Mouse (Mus musculus) spleen, adult 12 weeks (tissue): ENCODE measurements around the gene Greb1.

Experiments used
- DNase-seq: peaks from one replicate; pipeline ENCODE4 v3.0.0; 2022; ENCODE audit warnings: low spot score

Gene Greb1

DNA sequence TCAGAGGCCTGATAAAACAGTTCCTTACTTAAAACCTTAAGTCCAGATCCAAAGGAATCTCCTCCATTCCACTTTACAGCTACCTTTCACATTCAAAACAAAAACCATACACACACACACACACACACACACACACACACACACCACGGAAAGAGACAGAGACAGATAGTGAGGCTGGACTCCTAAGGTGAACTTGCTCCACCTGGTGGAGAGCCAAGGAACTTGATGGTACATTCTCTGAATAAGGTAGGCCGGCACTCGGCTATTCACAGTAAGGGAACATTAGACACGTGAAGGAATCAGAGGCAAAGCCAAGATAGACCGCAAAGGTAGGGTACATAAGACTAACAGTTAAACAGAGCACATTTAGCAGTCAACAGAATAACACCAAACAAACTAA is 4.8 kb upstream of the Greb1 start:
- no peak for DNase-seq

DNA sequence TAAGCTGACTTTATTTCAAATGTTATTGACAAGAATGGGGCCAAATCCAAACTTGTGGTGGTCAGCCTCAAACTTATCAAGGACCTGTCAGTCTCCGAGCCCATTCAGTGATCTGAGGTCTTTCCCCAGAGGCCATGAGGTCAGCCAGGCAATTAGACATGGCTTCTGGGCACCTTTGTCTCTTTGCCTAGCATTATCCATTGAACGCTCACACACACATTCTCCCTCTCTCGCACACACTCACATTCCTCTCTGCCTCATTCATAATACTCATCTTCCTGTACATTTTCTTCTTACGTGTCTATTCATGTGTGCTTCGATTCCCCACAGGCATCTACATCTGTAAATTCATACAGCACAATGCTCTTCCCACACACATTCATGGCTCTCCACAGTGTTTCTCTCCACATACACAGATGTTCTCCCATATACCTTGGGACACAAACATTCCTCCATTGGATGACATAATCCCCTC is 3.3 kb upstream of the Greb1 start:
- DNase-seq = no peak

DNA sequence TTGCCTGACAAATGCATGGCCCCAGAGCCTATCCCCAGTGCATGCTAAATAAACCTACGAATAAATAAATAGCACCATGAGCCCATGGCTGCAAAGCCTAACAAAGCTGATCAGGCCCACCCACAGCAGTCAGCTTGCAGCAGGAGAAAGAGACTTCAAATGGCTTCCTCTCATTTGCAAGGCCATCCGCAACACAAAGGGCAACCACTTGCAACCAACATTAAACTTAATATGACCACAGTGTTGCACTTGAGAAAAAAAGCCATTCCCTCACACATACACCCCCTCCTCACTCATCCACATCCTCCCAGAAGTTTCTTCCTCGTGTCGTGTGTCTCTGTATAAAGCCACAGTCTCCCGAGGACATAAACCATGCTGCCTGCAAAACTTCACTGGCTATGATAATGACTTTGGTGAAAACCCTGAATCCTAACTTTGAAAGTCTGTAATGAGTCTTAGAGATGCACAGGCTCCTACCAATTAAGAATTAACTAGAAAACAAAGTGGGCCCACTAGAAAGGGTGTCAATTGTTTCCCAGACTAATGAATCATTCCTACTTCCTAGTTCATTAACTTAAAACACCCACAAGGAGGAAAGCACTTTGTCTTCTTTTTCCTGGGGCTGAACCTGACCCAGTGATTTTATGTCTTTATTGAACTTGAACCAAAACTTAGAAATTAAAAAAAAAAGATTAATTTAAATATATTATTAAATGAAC is 2.7 kb upstream of the Greb1 start:
- no peak for DNase-seq

DNA sequence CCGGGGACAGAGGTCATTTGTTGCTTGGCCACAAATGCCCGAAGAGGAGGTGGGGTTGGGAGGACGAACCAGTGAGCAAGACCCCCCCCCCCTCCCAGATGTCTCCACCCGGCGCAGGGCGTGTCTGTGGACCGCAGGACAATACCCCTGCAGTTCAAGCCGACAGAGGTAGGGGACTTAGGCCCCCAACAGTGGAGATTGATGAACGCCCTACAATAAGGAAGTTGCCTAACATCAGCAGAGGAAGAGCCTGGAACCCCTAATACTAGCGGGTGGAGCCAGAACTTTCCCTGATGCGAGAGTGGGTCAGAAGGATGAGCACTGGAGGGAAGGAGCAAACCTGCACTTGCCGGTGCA is 251 bp upstream of the Greb1 start:
- no peak for DNase-seq

DNA sequence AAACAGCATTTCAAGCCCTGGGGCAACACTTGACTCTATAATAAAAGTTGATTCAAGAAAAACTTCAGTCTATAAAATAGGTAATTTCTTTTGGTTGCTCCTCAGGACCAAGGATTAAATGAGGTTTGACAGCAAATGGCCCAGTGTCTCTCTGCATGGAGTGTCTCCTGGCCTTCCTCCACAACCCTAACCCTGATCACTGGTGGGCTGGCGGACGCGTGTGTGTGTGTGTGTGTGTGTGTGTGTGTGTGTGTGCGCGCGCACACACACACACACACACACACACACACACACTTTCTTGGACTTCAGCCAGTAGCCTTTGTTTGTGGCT is 793 bp downstream of the Greb1 start:
- no peak for DNase-seq

DNA sequence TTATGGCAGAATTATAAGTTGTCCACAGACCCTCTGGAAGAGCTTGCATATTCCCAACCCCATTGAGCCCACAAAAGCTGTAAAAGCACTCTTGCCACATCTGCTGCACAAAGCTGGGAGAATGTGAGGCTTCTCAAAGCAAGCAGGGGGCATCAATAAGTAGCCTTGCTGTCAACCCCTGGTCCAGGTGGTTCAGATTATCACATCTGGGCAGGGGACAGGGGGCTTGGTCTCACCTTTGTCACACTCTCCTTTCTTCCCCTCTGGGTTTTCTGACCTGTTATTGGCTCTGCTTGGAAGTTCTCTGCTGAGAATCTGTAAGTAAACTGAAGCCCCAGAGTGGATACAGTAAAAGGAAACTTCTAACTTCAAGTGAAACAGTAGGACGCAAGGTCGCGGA is 1.8 kb downstream of the Greb1 start:
- no peak for DNase-seq

DNA sequence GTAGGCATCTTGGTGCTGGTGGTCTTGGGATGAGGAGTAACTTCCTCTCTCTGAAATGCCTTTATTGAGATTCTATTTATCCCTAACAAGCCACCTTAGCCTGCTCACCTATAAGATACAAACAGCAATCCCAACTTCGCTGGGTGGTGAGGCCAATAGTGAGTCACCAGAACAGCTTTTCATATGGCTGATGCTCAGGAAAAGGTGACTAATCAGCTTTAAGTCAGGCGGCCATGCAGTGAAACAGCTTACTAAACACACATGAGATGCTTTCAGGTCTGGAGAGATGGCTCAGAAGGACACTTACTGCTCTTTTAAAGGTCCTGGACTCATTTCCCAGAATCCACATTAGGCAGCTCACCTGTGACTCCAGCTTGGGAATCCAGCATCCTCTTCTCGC is 4.9 kb downstream of the Greb1 start:
- DNase-seq = no peak

DNA sequence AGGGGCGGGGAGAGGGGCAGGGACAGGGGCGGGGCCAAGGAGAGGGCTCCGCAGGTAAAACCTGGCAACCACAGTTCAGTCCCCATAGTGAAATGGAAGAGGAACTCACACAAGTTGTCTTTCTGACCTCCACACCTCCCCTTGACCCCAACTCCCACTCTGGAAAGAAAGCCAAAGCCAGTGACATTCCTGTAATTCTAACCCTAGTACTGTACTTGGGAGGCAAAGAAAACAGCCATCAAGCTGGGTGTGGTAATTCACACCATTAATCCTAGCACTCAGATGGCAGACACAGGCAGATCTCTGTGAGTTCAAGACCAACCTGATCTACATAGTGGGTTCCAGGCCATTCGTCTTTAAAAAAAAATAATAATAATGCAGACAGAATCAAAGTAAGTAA is 7.3 kb downstream of the Greb1 start:
- no peak for DNase-seq

DNA sequence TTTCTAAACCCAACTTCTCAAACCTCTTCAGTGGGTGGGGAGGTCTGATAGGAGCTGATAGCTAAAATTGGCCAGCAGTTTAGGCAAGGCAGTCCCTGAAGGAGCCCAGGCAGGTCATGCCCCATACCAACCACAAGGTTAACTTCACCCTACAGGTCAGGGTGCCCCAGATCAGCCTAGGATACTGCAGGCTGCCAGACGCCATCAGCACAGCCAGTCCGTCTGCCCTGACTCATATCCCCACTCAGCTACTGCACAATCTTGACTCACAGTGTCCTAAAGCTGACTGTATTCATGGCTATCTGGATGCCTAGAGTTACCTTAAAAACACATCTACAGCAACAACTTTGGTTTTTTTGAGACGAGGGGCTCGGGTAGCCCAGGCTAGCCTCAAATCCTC is 10.2 kb downstream of the Greb1 start:
- no peak for DNase-seq

DNA sequence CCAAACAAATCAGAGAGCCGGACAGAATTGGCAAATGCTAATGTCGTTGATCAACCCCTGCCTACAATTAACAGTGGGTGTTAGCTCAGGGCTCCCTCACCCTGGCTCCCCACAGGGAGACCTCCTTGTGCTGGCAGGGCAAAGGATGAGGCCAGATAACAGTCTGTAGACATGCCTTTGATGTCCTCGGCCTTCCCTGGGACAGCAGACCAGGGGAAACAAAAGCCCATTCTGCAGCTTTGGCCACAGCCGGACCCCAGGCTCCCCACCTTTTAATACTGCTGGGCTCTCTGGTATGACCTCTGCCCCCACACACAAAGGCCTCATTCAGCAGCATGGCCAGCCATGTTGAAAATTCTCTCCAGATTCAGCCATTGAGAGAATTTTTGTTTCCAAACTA is 10.9 kb downstream of the Greb1 start:
- DNase-seq = no peak

DNA sequence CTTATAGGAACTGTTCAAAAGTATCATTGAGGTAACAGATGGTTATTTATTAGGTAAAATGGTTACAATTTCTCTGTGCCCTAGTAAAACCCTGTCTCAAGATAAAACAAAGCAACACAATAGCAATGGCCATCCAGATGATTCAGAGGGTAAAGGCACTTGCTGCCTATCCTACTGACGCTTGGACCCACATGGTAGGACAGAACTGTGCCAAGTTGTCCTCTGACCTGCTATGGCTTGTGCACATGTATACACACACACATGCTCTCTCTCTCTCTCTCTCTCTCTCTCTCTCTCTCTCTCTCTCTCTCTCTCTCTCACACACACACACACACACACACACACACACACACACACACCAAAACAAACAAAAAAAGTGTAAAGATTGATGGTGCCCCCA is 11.5 kb downstream of the Greb1 start:
- DNase-seq = no peak

DNA sequence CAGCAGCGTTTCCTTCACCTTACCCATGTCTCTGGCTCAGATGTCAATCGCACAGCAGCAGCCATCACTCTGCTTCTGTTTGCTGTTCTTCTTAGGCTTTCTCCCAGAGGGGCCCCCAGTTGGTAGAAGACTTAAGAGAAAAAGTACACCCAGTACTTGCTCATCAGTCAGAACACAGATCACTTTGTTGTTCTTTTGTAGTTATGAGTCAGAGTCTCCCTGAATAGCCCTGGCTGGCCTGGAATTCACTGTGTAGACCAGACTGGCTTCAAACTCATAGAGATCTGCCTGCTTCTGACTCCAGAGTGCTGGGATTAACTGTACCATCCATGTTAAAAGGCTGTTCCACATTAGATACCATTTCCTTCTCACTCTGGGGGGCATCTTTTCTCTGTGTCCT is 12.1 kb downstream of the Greb1 start:
- DNase-seq = no peak

DNA sequence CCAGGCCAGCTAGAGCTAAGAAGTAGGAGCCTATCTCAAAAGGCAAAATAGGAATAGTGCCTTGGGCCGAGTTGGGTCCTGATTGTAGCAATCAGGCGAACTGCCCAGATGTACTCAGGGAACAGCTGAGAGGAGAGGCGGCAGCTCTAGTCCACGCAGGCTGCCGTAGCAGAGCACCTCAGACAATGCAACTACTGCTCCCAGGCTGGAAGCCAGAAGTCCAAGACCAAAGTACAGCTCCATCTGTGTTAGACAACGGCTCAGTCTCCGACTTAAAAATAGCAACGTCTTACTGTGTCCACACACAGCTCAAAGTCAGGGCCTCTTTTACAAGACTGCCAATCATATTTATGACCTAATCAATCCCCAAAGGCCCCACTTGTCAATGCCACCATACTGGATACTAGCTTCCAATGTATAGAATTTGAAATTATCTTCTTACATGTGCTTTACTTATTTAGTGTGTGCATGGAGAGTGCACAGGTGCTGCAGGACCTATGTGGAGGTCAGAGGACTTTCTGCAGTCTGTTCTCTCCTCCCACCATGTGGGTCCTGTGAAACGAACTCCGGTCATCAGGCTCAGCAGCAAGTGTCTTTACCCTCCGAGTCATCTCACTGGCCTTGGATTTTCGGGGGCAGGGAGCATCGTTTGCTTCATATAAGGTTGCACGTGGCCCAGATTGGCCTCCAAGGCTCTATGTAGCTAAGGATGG is 19.5 kb downstream of the Greb1 start:
- no peak for DNase-seq

DNA sequence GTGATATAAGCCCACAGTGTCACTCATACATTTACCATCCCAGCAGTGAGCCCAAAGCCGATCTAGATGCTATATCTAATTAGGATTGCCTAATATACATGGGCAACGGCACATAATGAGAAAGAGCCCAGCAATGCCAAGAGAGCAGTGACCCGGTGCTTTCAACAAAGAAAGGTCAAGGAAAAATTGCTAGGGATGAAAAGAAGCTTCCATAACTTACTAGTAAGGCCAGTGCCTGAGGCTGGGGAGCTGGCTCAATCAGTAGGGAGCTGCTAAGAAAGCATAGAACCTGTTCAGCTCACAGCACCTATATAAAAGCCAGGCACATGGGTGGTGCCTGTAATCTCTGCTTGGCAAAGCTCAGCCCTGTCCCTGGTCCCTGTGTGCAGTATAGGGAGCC is 20.4 kb downstream of the Greb1 start:
- no peak for DNase-seq

DNA sequence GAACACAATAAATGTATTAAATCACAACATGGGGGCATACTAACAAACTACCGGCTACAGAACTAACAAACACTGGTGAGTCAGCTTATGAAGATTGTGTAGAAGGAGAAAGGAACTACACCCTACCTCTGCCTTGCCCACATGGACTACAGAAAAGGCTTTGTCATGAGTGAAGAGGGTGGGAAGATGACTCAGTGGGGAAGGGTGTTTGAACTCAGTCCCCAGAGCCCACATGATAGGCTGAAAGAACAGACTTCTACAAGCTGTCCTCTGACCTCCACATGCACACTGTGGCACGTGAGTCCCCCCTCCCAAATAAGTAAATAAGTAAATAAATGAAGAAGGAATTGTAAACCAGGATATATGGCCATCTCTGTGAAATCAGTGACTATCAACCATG is 21.5 kb downstream of the Greb1 start:
- no peak for DNase-seq

DNA sequence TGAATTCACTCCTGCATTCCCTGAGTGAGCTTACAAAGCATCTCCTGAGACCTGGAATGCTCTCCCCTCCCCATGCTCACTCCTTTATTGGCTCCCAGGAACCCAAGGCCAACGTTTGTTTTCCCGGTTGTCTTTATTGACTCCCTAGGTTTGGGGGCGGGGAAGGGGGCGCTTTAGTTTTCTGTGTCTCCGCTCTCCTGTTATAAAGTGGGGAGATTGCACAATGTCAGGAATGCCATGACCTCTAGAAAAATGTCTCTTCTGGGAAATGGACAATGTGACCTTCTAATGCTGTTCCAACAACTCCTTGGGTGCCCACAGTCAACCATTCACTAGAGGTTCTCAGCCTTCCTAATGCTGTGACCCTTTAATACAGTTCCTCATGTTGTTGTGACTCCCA is 22.2 kb downstream of the Greb1 start:
- no peak for DNase-seq

DNA sequence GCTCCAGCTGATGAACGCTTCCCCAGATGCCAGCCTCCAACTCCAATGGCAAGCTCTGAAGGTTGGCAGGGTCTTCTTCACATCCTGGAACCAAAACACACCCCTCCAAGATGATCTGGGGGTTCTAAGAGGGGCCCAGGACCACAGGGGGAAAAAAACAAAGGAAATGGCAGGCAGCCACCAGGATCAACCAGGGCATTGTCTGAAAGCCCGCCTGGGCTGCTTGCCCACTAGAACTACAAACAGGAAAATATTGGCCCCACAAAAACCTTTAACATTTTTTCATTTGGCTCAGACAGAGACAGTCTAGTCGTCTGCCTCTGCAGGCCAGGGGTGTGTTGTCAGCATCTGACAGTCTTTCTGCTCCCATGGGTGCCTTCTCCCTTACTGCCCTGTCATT is 25.3 kb downstream of the Greb1 start:
- DNase-seq = no peak

DNA sequence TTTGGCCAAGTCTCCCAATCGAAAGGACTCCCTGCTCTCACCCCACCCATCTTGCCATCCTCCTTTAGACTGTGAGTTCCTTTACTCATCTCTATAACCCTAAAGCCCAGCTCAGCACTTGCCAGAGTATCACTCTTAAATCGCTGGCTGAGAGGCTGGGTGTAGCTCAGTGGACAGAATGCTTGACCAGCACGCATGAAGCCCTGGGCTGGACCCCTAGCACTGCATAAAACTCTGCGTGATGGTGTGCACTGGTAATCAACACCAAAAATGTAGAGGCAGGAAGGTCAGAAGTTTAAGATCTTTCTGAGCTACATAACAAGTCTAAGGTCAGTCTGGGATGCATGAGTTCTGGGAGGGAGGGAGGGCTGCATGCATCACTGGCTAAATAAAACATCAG is 26.1 kb downstream of the Greb1 start:
- no peak for DNase-seq

DNA sequence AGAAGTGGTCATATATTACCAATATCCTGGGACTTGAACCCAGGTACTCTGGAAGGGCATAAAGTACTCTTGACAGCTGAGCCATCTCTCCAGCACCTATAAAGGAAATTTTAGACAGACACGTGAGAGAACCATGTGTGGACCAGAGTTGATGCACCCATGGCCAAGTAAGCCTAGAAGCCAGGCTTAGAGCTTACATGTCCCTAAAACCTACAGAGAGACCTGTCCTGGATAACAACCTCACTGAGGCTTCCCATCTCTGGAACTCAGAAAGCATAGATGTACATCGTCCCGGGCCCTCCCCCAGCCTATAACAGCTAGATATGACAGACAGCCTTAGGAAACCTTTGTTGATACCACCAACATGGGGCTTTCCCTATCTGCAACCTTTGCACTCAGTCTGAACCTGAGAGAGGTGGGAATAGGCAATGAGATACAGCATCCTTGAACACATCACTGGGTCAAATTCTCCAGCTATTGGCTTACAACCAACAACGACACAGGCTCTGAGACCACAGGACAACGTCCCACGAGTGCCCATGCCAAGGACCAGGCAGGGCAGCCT is 31.0 kb downstream of the Greb1 start:
- no peak for DNase-seq

DNA sequence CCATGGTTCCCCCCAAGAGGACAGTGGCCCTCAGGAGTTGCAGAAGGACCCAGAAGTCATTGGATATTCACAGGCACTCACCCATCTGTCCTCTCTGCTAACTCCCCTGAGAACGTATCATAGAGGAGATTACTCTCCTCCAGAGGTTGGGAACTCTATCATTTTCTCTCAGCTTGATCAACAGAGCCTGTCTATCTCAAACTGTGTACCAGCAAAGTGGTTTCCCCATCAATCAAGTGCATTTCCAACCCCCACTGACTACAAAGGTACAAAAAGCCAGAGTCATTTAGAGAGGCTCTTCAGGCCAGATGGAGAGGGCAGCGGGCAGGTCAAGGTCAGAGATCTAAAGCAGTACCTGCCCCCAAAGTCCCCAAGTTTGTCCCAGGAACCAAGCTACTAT is 32.0 kb downstream of the Greb1 start:
- no peak for DNase-seq

DNA sequence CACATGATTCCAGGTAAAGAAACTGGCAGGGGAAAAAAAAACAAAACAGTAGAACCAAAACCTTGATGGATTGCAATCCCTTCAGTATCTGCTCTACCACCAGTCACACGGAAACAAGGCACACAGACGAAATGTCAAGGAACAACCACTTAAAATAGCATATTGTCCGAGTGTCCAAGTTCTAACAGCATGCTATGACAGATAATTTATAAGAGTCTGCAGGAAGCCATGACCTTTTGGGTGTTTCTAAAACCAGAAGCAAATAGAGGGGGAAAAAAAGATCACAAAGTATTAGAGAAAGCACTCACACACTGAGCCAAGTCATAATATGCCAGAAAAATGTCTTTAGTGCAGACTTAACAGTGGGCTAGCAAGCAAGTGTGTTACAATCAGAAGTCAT is 32.4 kb downstream of the Greb1 start:
- no peak for DNase-seq

DNA sequence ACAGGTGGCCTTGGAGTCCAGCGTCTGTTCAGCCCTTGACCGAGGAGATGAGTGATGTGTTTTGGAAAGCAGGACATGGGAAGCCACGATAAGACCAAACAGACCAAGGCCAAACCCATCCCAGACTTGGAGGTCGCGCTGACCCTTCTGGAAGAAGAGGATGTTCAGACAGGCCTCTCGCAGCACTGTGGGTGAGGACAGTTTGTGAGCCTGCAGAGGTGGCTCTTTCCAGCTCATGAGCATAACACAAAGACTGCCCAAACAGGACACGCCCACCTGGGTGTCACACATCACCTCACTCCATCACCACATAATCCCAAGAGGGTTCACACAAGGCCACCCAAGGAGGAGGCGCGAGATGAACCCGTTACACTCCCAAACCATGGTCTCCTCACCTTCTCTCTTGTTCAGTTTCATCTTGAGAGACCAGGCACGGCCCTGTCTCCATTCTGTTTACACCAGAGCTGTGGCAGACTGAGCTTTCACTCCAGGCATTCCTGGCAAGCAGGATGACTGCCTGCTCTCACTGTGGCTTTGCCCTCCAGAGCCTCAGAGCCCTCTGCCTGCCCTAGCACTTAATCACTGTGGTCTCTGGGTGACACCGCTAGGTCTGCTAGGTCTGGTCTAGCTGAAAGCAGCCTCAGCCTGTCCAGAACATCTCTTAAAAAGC is 35.8 kb downstream of the Greb1 start:
- DNase-seq = no peak

DNA sequence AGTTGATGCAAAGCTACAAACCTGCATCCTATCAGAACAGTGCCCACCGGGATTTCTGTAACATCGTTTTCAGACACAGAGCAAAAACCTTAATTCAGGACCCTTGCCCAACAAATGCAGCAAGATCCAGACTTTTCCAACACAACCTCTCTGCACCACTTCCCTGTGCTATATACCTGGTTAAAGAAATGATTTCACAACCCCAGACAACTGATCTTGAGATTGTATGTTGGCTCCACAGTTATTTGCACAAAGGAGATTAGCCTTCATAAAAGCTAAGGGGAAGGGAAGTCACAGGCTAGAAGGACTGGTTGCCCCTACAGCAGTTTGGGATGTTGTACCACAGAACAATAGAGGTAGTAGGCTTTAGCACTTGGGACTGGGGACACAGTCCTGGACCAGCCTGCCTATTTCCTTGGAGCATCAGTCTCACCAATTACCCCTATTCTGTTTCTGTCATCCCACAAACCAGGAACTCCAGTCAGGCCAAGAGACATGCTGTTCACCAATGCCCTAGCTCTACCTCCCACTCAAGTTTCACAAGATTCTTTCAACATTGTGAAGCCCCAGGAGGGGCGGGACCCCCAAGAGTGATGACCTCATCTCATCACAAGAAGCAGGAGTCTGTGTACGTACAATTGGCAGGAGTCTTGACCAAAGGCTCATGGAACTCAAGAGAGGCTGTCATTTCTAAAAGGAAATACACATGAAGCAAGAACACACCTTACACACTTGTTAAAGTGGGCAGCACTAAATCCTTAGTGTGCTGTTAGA is 36.9 kb downstream of the Greb1 start:
- DNase-seq = no peak
